Mouse (Mus musculus): ENCODE results near the gene Trim8. TPM values are rescaled to one million over a fixed set of nuclear protein-coding genes. Genes with fewer than 3 reads are reported as not detected.

Trim8 gene
- polyA plus RNA-seq, 1 experiment = 4.2 TPM

GRCm38 (mm10) chr19:46478242-46478641, 23.3 kb upstream of the Trim8 start:
- no peaks in the 10 kb centered on the region for H3K9me3 ChIP-seq (ENCODE audit: control insufficient read depth, low read length)
- no peak for TF ChIP-seq TAL1 (IDR thresholded peaks at IDR 0.05; ENCODE audit: low read length)
- no peak for TF ChIP-seq GATA1 (IDR thresholded peaks at IDR 0.05; ENCODE audit: low read length)
- peaks cover 33% of the 10 kb centered on the region for H3K36me3 ChIP-seq (ENCODE audit: control insufficient read depth)
- peaks cover 30% of the 10 kb centered on the region for H3K4me1 ChIP-seq (ENCODE audit: control insufficient read depth)
- no peak overlapping the region for H3K4me3 ChIP-seq (replicated peaks)
- no peaks in the 10 kb centered on the region for H3K27me3 ChIP-seq (ENCODE audit: control insufficient read depth)

GRCm38 (mm10) chr19:46478826-46479225, 22.7 kb upstream of the Trim8 start:
- H3K4me1 ChIP-seq (ENCODE audit: control insufficient read depth) = peaks cover 31% of the 10 kb centered on the region

GRCm38 (mm10) chr19:46479306-46480075, 22.0 kb upstream of the Trim8 start:
- TF ChIP-seq TAL1 (IDR thresholded peaks at IDR 0.05; ENCODE audit: low read length) = no peak
- no peak for TF ChIP-seq GATA1 (IDR thresholded peaks at IDR 0.05; ENCODE audit: low read length)
- Histone ChIP-seq H3K4me1 (ENCODE audit: control insufficient read depth) (peaks cover 35% of the 10 kb centered on the region), H3K9me3 (ENCODE audit: control insufficient read depth, low read length) (no peaks in the 10 kb centered on the region), H3K36me3 (ENCODE audit: control insufficient read depth) (peaks cover 27% of the 10 kb centered on the region), H3K27me3 (ENCODE audit: control insufficient read depth) (no peaks in the 10 kb centered on the region), H3K4me3 (replicated peaks) (no peak overlapping the region)

More at GRCm38 (mm10) chr19:46478826-46479225, 22.7 kb upstream of the Trim8 start:
- TF ChIP-seq GATA1 (IDR thresholded peaks at IDR 0.05; ENCODE audit: low read length) (no peak), TAL1 (IDR thresholded peaks at IDR 0.05; ENCODE audit: low read length) (no peak)
- H3K9me3 ChIP-seq (ENCODE audit: control insufficient read depth, low read length) = no peaks in the 10 kb centered on the region
- H3K36me3 ChIP-seq (ENCODE audit: control insufficient read depth) = peaks cover 27% of the 10 kb centered on the region
- no peaks in the 10 kb centered on the region for H3K27me3 ChIP-seq (ENCODE audit: control insufficient read depth)
- H3K4me3 ChIP-seq (replicated peaks) = no peak overlapping the region

DNA sequence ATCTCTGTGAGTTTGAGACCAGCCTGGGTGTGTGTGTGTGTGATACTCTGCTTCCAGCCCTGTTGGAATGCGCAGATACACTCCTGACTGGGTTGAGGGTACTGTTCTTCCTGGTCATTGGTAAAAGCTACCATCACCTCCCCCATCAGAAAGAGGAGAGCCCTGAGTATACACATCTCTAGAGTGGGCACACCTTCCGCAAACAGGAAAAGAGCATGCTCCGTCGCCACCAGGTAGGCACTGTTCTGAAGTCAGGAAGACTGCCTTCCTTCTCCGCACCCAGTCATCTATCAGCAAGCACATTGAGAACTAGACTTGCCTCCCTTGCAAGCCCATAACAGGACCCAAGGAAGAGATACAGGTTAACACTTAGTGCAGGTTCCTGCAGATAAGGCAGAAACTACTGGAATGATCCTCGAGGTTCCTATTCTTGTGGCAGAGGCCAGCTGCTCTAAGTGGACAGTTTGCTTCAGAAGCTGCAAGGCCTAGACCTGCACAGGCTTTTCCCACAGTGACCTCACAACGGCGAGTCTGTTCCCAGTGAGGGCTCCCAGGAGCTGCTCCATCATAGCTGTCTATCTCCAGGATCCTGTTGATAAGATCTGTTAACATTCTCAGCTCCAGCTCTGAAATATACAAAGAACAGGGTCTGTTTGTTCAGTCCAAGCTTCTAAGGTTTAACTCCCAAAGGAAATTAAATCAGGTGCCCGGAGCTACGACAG, 20.7 kb upstream of the Trim8 start:
- Histone ChIP-seq H3K27me3 (ENCODE audit: control insufficient read depth) (no peaks in the 10 kb centered on the region), H3K9me3 (ENCODE audit: control insufficient read depth, low read length) (no peaks in the 10 kb centered on the region), H3K36me3 (ENCODE audit: control insufficient read depth) (peaks cover 21% of the 10 kb centered on the region), H3K4me1 (ENCODE audit: control insufficient read depth) (peaks cover 48% of the 10 kb centered on the region), H3K4me3 (replicated peaks) (no peak overlapping the region)
- TF ChIP-seq GATA1 (IDR thresholded peaks at IDR 0.05; ENCODE audit: low read length) (no peak), TAL1 (IDR thresholded peaks at IDR 0.05; ENCODE audit: low read length) (no peak)

GRCm38 (mm10) chr19:46481352-46481751, 20.1 kb upstream of the Trim8 start:
- Histone ChIP-seq H3K4me1 (ENCODE audit: control insufficient read depth) (peaks cover 54% of the 10 kb centered on the region), H3K27me3 (ENCODE audit: control insufficient read depth) (no peaks in the 10 kb centered on the region), H3K9me3 (ENCODE audit: control insufficient read depth, low read length) (no peaks in the 10 kb centered on the region), H3K36me3 (ENCODE audit: control insufficient read depth) (peaks cover 22% of the 10 kb centered on the region), H3K4me3 (replicated peaks) (no peak overlapping the region)
- TF ChIP-seq TAL1 (IDR thresholded peaks at IDR 0.05; ENCODE audit: low read length) (no peak), GATA1 (IDR thresholded peaks at IDR 0.05; ENCODE audit: low read length) (no peak)

GRCm38 (mm10) chr19:46481756-46482155, 19.7 kb upstream of the Trim8 start:
- Histone ChIP-seq H3K9me3 (ENCODE audit: control insufficient read depth, low read length) (no peaks in the 10 kb centered on the region), H3K4me1 (ENCODE audit: control insufficient read depth) (peaks cover 58% of the 10 kb centered on the region), H3K4me3 (replicated peaks) (no peak overlapping the region), H3K36me3 (ENCODE audit: control insufficient read depth) (peaks cover 22% of the 10 kb centered on the region), H3K27me3 (ENCODE audit: control insufficient read depth) (no peaks in the 10 kb centered on the region)
- TF ChIP-seq GATA1 (IDR thresholded peaks at IDR 0.05; ENCODE audit: low read length) (no peak), TAL1 (IDR thresholded peaks at IDR 0.05; ENCODE audit: low read length) (no peak)

DNA sequence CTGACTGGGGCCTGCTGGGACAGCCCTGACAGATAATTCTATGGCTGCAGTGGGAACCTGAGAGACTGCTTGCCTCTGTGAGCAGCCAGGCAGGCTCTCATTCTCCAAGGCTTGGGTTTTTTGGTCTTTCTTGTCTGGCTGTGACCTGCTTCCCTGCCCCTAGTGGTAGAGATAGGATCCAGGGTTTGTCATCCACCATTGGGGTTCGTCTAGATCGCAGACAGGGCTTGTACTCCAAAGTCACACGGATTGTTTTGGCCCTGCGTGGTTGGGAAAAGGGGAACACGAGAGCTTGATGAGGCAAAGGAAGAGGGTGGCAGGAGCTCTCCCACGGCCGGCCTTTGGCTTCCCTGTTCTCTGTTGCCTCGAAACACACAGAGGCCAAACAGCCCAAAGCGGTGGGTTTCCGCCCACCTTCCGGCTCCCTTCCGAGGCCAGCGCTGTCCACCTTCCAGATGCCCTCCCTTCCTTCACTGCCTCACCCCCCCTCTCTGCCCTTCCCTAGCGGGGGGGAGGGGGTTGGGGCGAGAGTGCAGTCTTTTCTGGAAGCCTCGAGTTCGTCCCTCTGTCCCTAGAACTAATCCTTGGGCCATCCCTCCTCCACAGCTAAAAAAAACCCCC, 18.5 kb upstream of the Trim8 start:
- H3K4me3 ChIP-seq (replicated peaks) = no peak overlapping the region
- H3K4me1 ChIP-seq (ENCODE audit: control insufficient read depth) = peaks cover 59% of the 10 kb centered on the region
- no peaks in the 10 kb centered on the region for H3K9me3 ChIP-seq (ENCODE audit: control insufficient read depth, low read length)
- no peaks in the 10 kb centered on the region for H3K27me3 ChIP-seq (ENCODE audit: control insufficient read depth)
- H3K36me3 ChIP-seq (ENCODE audit: control insufficient read depth) = peaks cover 19% of the 10 kb centered on the region
- no peak for TF ChIP-seq TAL1 (IDR thresholded peaks at IDR 0.05; ENCODE audit: low read length)
- no peak for TF ChIP-seq GATA1 (IDR thresholded peaks at IDR 0.05; ENCODE audit: low read length)

- peaks cover 14% of the 10 kb centered on the region for H3K36me3 ChIP-seq (ENCODE audit: control insufficient read depth)
- TF ChIP-seq TAL1 (IDR thresholded peaks at IDR 0.05; ENCODE audit: low read length) (no peak), GATA1 (IDR thresholded peaks at IDR 0.05; ENCODE audit: low read length) (no peak)
Measured at GRCm38 (mm10) chr19:46483701-46484328, 17.7 kb upstream of the Trim8 start.

More at GRCm38 (mm10) chr19:46483701-46484328, 17.7 kb upstream of the Trim8 start:
- Histone ChIP-seq H3K4me3 (replicated peaks) (no peak overlapping the region), H3K9me3 (ENCODE audit: control insufficient read depth, low read length) (no peaks in the 10 kb centered on the region), H3K4me1 (ENCODE audit: control insufficient read depth) (peaks cover 51% of the 10 kb centered on the region), H3K27me3 (ENCODE audit: control insufficient read depth) (no peaks in the 10 kb centered on the region)

All from erythroblast, embryonic 14.5 days (primary cell).